Mouse (Mus musculus) bone marrow macrophage, adult 2 months (primary cell): ENCODE measurements around the gene Olfr777.

ENCODE experiments used
- CTCF ChIP-seq: IDR thresholded peaks from 2 replicates; pipeline ENCODE4 v1.5.1; 2012; ENCODE audit warnings: low read depth, mild to moderate bottlenecking, low read length, moderate library complexity
- POLR2A ChIP-seq: IDR thresholded peaks from 2 replicates; pipeline ENCODE4 v1.6.1; 2012; ENCODE audit warnings: mild to moderate bottlenecking, low read depth, low read length, borderline replicate concordance

GRCm38 (mm10) chr10:129317817-129318216 is 46.5 kb upstream of the Olfr777 start, which contains the start of gene Olfr780:
- TF ChIP-seq CTCF: no peak
- TF ChIP-seq POLR2A: no peak
